Mouse (Mus musculus) urinary bladder, postnatal 14 days (tissue): ENCODE measurements around the gene Ube2m.

Experiments used
- DNase-seq: peaks from one replicate; pipeline ENCODE4 v3.0.0; 2021; ENCODE audit warnings: low spot score

Gene Ube2m

DNA sequence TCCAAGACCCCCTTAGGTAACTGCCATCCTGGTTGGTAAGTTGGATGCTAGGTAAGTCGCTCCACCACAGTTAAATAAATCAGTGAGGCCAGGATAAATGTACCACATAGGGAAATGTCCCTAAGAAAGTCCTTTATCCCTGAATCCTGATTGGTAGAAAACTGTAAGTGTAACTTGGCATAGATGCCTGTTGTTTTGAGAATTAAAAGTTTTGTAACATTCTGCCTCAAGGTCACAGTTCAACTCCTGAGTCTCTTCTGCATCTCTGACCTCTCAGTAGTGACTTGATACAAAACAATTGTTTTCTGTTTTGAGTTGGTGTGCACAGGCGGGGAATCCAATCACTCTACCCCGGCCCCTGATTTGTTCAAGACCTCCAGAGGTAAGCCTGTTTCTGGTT is 39.2 kb downstream of the Ube2m start, which contains the start of gene Trim28:
Trim28 (plus strand) TSS at position 264 of the 400 bp plus-strand sequence.
- no peak for DNase-seq

DNA sequence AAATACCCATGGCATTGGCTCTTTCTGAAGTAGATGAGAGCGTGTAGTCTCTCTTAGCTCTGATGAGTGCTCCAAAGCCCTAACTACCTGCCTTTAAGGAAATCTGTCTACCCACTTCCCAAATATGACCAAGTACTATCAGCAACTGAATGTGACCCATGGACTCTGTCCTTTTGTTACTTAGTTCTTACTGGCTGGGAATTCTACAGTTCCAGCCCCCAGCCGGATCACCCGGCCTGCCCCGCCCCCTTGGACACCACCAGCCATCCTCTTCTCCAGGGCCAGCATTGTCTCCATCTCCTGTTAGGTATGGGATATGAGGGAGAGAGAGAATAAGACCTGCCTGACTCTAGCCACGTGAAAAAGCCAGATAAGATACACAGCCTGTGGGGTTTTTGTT is 40.0 kb downstream of the Ube2m start, which contains the start of gene Slc27a5:
Slc27a5 (minus strand) TSS at position 140 of the 400 bp plus-strand sequence.
- DNase-seq = no peak

GRCm38 (mm10) chr7:12997230-12997629 is 40.8 kb downstream of the Ube2m start:
- no peak for DNase-seq

- DNase-seq = no peak
These were observed 42.2 kb downstream of the Ube2m start for GRCm38 (mm10) chr7:12995862-12996261.

- no peak for DNase-seq
These were observed 44.9 kb downstream of the Ube2m start for GRCm38 (mm10) chr7:12993148-12993547.

DNA sequence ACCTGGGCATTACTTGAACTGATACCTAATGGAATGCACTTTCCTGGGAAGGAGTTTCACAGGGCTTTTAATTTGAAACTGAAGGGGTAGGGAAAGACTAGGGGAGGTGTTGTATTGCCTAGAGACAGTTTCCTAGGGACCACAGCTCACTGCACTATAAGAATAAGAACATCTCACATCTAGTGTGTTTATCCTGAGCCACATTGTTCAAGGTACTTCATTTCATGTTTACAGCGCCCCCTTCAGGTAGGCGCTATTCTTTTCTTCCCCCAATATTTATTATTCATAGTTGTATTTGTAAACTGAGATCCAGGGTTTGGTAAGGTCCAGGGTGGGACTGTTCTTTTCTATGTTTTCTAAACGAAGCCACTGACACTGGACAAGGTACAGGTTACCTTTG is 45.9 kb downstream of the Ube2m start:
- no peak for DNase-seq

DNA sequence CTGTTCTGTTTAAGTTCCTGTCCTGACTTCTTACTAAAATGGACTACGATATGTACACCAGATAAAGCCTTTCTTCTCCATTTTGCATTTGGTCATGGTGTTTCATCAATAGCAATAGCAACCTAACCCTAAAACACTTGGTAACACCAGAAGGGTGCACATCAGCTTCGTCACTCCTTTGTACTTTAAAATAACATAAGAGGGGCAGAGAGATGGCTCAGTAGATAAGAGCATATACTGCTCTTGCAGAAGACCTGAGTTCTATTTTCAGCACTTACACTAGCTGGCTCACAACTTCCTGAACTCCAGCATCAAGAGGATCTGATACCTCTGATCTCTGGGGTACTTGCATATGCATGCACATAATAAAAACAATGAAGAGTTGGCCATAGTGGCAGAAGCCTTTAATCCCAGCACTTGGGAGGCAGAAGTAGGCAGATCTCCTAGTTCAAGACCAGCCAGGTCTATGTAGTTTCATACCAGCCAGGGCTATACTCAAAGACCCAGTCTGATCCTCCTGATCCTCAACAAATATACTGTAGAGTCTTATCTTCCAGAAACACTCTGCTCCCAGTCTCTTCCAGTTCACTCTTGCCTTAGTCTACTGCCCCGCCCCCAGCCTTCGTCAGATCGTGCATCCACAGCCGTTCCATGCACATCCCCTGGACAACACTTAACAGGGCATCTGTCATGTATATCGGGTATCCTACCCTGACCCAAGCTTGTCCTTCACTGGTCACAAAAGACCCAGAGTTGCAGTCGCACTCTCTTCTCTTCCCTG is 50.5 kb downstream of the Ube2m start:
- DNase-seq = no peak

DNA sequence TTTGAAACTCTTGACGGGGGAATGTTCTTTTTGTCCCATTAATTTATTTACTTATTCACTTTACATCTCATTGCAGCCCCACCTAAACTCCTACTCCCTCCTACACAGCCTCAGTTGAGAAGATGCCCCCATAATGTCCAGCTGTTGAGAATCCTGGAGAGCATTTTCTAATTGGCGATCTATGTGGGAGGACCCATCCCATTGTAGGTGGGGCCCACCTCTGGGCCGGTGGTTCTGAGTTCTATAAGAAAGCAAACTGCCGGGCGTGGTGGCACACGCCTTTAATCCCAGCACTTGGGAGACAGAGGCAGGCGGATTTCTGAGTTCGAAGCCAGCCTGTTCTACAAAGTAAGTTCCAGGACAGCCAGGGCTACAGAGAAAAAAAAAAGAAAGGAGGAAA is 51.2 kb downstream of the Ube2m start:
- DNase-seq = no peak

DNA sequence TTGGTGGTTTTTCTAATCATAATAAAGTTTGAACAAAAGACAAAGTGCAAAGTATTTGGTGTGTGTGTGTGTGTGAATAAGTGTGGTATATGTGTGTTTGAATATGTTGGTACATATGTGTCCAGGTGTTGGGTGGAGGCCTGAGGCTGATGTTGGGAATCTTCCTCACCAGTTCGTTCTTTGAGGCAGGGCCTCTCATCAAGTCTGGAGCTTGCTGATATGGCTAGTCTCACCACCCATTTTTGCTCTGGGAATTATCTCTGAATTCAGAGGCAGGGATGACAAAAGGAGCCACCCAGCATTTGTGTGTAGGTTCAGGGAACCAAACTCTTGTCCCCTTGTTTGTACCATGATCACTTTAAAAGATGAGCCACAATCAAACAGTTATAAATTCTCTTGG is 52.4 kb downstream of the Ube2m start:
- DNase-seq = no peak
